Mouse (Mus musculus) neural tube, embryonic 11.5 days (tissue): ENCODE results near the gene Foxp1. TPM values are rescaled to one million over a fixed set of nuclear protein-coding genes. Genes with fewer than 3 reads are reported as not detected.

Source experiments
- ATAC-seq: fragments of 200-750 bp; cut with Nextera tagmentation; 2 replicates; pipeline ENCODE4 v1.8.0; 2017; ENCODE audit warnings: moderate number of reproducible peaks, mild to moderate bottlenecking, moderate TSS enrichment, moderate library complexity; ENCODE audit not compliant: insufficient read depth, low FRiP score, low TSS enrichment
- DNase-seq: peaks from one replicate; pipeline ENCODE4 v3.0.0-alpha.2; 2015; ENCODE audit warnings: low spot score
- H3K27ac ChIP-seq: fragments of 300-500 bp; sonication (generic); 2 replicates; pipeline ENCODE4 v1.5.1; 2014; ENCODE audit warnings: low read depth, mild to moderate bottlenecking, low read length
- H3K27me3 ChIP-seq: fragments of 300-500 bp; sonication (generic); 2 replicates; pipeline ENCODE4 v1.6.1; 2014; ENCODE audit warnings: mild to moderate bottlenecking, low read length, mixed read lengths; ENCODE audit not compliant: control insufficient read depth, insufficient read depth
- H3K36me3 ChIP-seq: fragments of 300-500 bp; sonication (generic); 2 replicates; pipeline ENCODE4 v1.6.1; 2014; ENCODE audit warnings: mild to moderate bottlenecking, low read length, moderate library complexity, mixed read lengths; ENCODE audit not compliant: control insufficient read depth, insufficient read depth
- H3K4me1 ChIP-seq: fragments of 300-500 bp; sonication (generic); 2 replicates; pipeline ENCODE4 v1.6.1; 2014; ENCODE audit warnings: low read length, mixed read lengths; ENCODE audit not compliant: control insufficient read depth, insufficient read depth
- H3K4me2 ChIP-seq: fragments of 300-500 bp; sonication (generic); 2 replicates; pipeline ENCODE4 v1.6.1; 2014; ENCODE audit warnings: low read depth, mild to moderate bottlenecking, moderate library complexity
- H3K4me3 ChIP-seq: fragments of 300-500 bp; sonication (generic); 2 replicates; pipeline ENCODE4 v1.5.1; 2014; ENCODE audit warnings: low read depth, low read length
- H3K9ac ChIP-seq: fragments of 300-500 bp; sonication (generic); 2 replicates; pipeline ENCODE4 v1.6.1; 2014; ENCODE audit warnings: mild to moderate bottlenecking, low read length
- H3K9me3 ChIP-seq: fragments of 300-500 bp; sonication (generic); 2 replicates; pipeline ENCODE4 v1.6.1; 2016; ENCODE audit warnings: low read length; ENCODE audit not compliant: control insufficient read depth
- WGBS: fragments of 180-500 bp; shearing (Covaris S2); extraction: QIAGEN DNeasy Blood & Tissue Kit; methylation state at CpG from one replicate; pipeline ENCODE4 v1.1.7; 2014; 5-methylcytosine and 5-hydroxymethylcytosine counted together
- polyA plus RNA-seq: library from polyadenylated mRNA; unstranded; fragments of >200 nt; fragmentation: Nextera tagmentation; extraction: Ambion mirVana; gene quantifications from 2 replicates; pipeline ENCODE4 v1.2.1, GENCODE M21; 2014

Foxp1 gene
- polyA plus RNA-seq, 1 experiment from 2014 or later: 116 TPM

GRCm38 (mm10) chr6:99142900-99143755 is 379.4 kb downstream of the Foxp1 start:
- Histone ChIP-seq H3K36me3 (no peaks in the 10 kb centered on the region), H3K27me3 (no peaks in the 10 kb centered on the region), H3K27ac (no peak overlapping the region), H3K9me3 (no peaks in the 10 kb centered on the region), H3K9ac (no peak overlapping the region), H3K4me1 (no peaks in the 10 kb centered on the region; the same call in 1 of the 2 replicates), H3K4me2 (no peak overlapping the region), H3K4me3 (no peak overlapping the region)
- DNase-seq: no peak
- 70% methylated on average over 10 of the region's 10 CpGs for WGBS
- no peak for ATAC-seq

- peaks cover 41% of the 10 kb centered on the region for H3K4me1 ChIP-seq
- no peak overlapping the region for H3K27ac ChIP-seq
- no peak for ATAC-seq
- H3K4me2 ChIP-seq: no peak overlapping the region
- no peak overlapping the region for H3K4me3 ChIP-seq
- H3K36me3 ChIP-seq: no peaks in the 10 kb centered on the region
- H3K9me3 ChIP-seq: no peaks in the 10 kb centered on the region
- H3K27me3 ChIP-seq: no peaks in the 10 kb centered on the region
- no peak overlapping the region for H3K9ac ChIP-seq
- DNase-seq: no peak
- WGBS: 41% methylated on average over 11 of the region's 11 CpGs
Measured at GRCm38 (mm10) chr6:99138041-99138440, 384.5 kb downstream of the Foxp1 start.

GRCm38 (mm10) chr6:99137071-99137470 is 385.4 kb downstream of the Foxp1 start:
- Histone ChIP-seq H3K4me3 (no peak overlapping the region), H3K9me3 (no peaks in the 10 kb centered on the region), H3K9ac (no peak overlapping the region), H3K4me1 (peaks cover 41% of the 10 kb centered on the region), H3K27ac (no peak overlapping the region), H3K27me3 (no peaks in the 10 kb centered on the region), H3K36me3 (no peaks in the 10 kb centered on the region), H3K4me2 (no peak overlapping the region)
- DNase-seq: no peak
- 76% methylated on average over 11 of the region's 11 CpGs for WGBS
- ATAC-seq: no peak

- ATAC-seq: peak; percentile 84
- Histone ChIP-seq H3K4me1 (peaks cover 43% of the 10 kb centered on the region), H3K27me3 (no peaks in the 10 kb centered on the region), H3K9me3 (no peaks in the 10 kb centered on the region), H3K4me3 (no peak overlapping the region), H3K36me3 (no peaks in the 10 kb centered on the region), H3K9ac (peak overlapping the region; percentile 14), H3K4me2 (peak overlapping the region; percentile 12; the same call in 1 of the 2 replicates), H3K27ac (peak overlapping the region; percentile 14)
- peak; percentile 71 for DNase-seq
- 6% methylated on average over 11 of the region's 11 CpGs for WGBS
Measured at GRCm38 (mm10) chr6:99135938-99136729, 386.4 kb downstream of the Foxp1 start.

GRCm38 (mm10) chr6:99131815-99132214 is 390.7 kb downstream of the Foxp1 start:
- DNase-seq (no peak), ATAC-seq (no peak)
- Histone ChIP-seq H3K4me1 (peaks cover 33% of the 10 kb centered on the region), H3K27ac (no peak overlapping the region), H3K27me3 (no peaks in the 10 kb centered on the region), H3K36me3 (no peaks in the 10 kb centered on the region), H3K9me3 (no peaks in the 10 kb centered on the region), H3K4me2 (no peak overlapping the region), H3K9ac (no peak overlapping the region), H3K4me3 (no peak overlapping the region)
- 66% methylated on average over 4 of the region's 4 CpGs for WGBS

- H3K9me3 ChIP-seq: no peaks in the 10 kb centered on the region
- H3K4me1 ChIP-seq: peaks cover 25% of the 10 kb centered on the region
- no peak overlapping the region for H3K9ac ChIP-seq
- 59% methylated on average over 10 of the region's 10 CpGs for WGBS
- ATAC-seq (no peak), DNase-seq (no peak)
- H3K36me3 ChIP-seq: no peaks in the 10 kb centered on the region
- H3K27ac ChIP-seq: no peak overlapping the region
- H3K4me3 ChIP-seq: no peak overlapping the region
- H3K4me2 ChIP-seq: no peak overlapping the region
- H3K27me3 ChIP-seq: no peaks in the 10 kb centered on the region
Measured at GRCm38 (mm10) chr6:99130758-99131410, 391.6 kb downstream of the Foxp1 start.

GRCm38 (mm10) chr6:99126717-99127116 is 395.8 kb downstream of the Foxp1 start:
- no peaks in the 10 kb centered on the region for H3K36me3 ChIP-seq
- no peaks in the 10 kb centered on the region for H3K9me3 ChIP-seq
- no peak for DNase-seq
- no peak overlapping the region for H3K4me2 ChIP-seq
- no peak overlapping the region for H3K4me3 ChIP-seq
- H3K9ac ChIP-seq: no peak overlapping the region
- WGBS: 85% methylated on average over 9 of the region's 9 CpGs
- H3K27me3 ChIP-seq: no peaks in the 10 kb centered on the region
- no peak overlapping the region for H3K27ac ChIP-seq
- H3K4me1 ChIP-seq: 0 out of 2 replicates have a peak, but pooled peaks cover 3% of the 10 kb centered on the region
- ATAC-seq: no peak

GRCm38 (mm10) chr6:99120776-99121766 is 401.4 kb downstream of the Foxp1 start:
- Histone ChIP-seq H3K36me3 (no peaks in the 10 kb centered on the region), H3K4me1 (no peaks in the 10 kb centered on the region), H3K27me3 (no peaks in the 10 kb centered on the region), H3K27ac (no peak overlapping the region), H3K4me2 (no peak overlapping the region), H3K4me3 (no peak overlapping the region), H3K9ac (no peak overlapping the region), H3K9me3 (no peaks in the 10 kb centered on the region)
- 91% methylated on average over 8 of the region's 8 CpGs for WGBS
- no peak for ATAC-seq
- DNase-seq: no peak
